Mouse (Mus musculus) lung, adult 2 months (tissue): ENCODE measurements around the gene Grem2.

Experiments used
- CTCF ChIP-seq: fragments of 200-500 bp; IDR thresholded peaks from 2 replicates; pipeline ENCODE4 v1.5.1; 2011; ENCODE audit warnings: mild to moderate bottlenecking, low read length, control low read depth; ENCODE audit not compliant: insufficient read depth
- POLR2A ChIP-seq: fragments of 200-500 bp; IDR thresholded peaks from 2 replicates; pipeline ENCODE4 v1.6.1; 2011; ENCODE audit warnings: low read depth, mild to moderate bottlenecking, control low read depth, low read length, borderline replicate concordance; ENCODE audit errors: extremely low read depth

GRCm38 (mm10) chr1:174811846-174812245 lies 109.8 kb downstream of the Grem2 start:
- no peak for TF ChIP-seq CTCF
- no peak for TF ChIP-seq POLR2A
